Mouse (Mus musculus) forebrain, embryonic 10.5 days (tissue): ENCODE data around the gene Prdm8. TPM values are rescaled to one million over a fixed set of nuclear protein-coding genes. Genes with fewer than 3 reads are reported as not detected.

Experiments
- DNase-seq: peaks from one replicate; pipeline ENCODE4 v3.0.0-alpha.2; 2017; ENCODE audit warnings: low spot score; ENCODE audit errors: extremely low spot score
- H3K27ac ChIP-seq: fragments of 300-500 bp; sonication (generic); 2 replicates; pipeline ENCODE4 v1.5.1; 2016; ENCODE audit warnings: mild to moderate bottlenecking
- H3K27me3 ChIP-seq: fragments of 300-500 bp; sonication (generic); 2 replicates; pipeline ENCODE4 v1.6.1; 2016; ENCODE audit warnings: mild to moderate bottlenecking; ENCODE audit not compliant: poor library complexity, severe bottlenecking
- H3K36me3 ChIP-seq: fragments of 300-500 bp; sonication (generic); replicated peaks from 2 replicates; pipeline ENCODE4 v1.6.1; 2016; ENCODE audit warnings: mild to moderate bottlenecking, moderate library complexity
- H3K4me1 ChIP-seq: fragments of 300-500 bp; sonication (generic); 2 replicates; pipeline ENCODE4 v1.6.1; 2016
- H3K4me3 ChIP-seq: fragments of 300-500 bp; sonication (generic); 2 replicates; pipeline ENCODE4 v1.5.1; 2016; ENCODE audit warnings: mild to moderate bottlenecking, moderate library complexity
- H3K9me3 ChIP-seq: fragments of 300-500 bp; sonication (generic); 2 replicates; pipeline ENCODE4 v1.6.1; 2016; ENCODE audit warnings: mild to moderate bottlenecking, moderate library complexity
- WGBS: fragments of 180-500 bp; shearing (Covaris S2); methylation state at CpG from one replicate; pipeline ENCODE4 v1.1.7; 2016; 5-methylcytosine and 5-hydroxymethylcytosine counted together
- polyA plus RNA-seq: library from polyadenylated mRNA; unstranded; fragments of >200 nt; fragmentation: Nextera tagmentation; extraction: Ambion mirVana; gene quantifications from 2 replicates; pipeline ENCODE4 v1.2.1, GENCODE M21; 2016

Gene Prdm8
- polyA plus RNA-seq, result 0.05 TPM in 2 replicates

DNA sequence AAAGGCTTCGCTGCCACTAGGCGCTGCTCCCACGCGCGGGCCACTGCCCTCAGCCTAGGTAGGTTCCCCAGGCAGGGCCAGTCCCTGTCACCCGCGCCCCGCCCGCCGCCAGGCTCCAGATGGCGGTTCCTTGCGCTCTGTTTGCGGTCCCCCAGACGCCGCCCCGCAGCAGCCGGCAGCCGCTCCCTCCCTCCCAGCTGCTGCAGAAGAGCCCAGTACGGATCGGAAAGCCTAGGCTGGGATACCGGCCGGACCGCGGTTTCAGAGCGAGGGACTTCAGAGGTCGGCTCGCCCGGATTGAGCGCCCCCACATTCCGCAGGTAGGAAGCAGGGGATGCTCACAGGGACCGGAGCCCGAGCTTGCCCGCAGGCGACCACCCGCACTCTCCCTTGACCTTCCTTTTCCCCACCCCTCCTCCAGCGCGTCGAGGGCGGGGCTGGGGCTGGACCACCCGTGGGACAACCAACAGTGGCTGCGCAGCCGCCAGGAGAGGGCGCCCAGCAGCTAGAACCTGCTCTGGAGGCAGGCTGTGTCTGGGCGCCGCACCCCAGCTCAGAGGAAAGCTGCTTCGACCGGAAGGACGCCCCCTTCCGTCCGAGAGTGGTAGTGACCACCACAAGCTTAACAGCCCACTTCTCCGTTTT lies at the start of gene Prdm8:
Gene Prdm8 (plus strand): TSS at position 19 of the 645 bp plus-strand sequence.
- Histone ChIP-seq H3K36me3 (no peaks in the 10 kb centered on the region), H3K4me1 (peaks cover 61% of the 10 kb centered on the region), H3K9me3 (no peaks in the 10 kb centered on the region), H3K27me3 (peaks cover 82% of the 10 kb centered on the region), H3K27ac (peak within 1 kb of the TSS; percentile 63), H3K4me3 (peak within 1 kb of the TSS; percentile 60)
- peak; percentile 89 for DNase-seq
- WGBS, result under 1% methylated on average over 51 of the region's 51 CpGs

DNA sequence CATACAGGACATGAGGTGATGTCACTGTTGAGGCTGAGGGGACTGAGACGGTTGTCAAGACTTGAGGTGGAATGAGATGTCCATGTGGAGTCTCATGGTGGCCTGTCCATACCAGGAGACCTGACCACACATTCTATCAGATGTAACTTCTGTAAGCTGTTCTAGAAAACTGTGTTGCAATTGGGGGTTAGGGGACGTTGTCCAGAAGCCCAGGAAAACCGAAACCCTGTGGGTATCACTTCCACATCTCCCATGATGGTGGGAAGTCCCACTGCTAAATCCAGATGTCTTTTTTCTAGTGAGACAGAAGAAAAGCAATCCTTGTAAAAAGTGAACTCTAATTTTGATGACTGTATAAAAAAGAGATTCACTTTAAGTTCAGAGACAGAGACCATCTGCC lies 39.9 kb upstream of the Prdm8 start:
- H3K4me3 ChIP-seq, result no peak overlapping the region
- no peak overlapping the region for H3K27ac ChIP-seq
- H3K9me3 ChIP-seq, result no peaks in the 10 kb centered on the region
- H3K27me3 ChIP-seq, result no peaks in the 10 kb centered on the region
- no peak for DNase-seq
- H3K4me1 ChIP-seq, result no peaks in the 10 kb centered on the region
- no peaks in the 10 kb centered on the region for H3K36me3 ChIP-seq
- WGBS, result 90% methylated on average over 3 of the region's 3 CpGs

DNA sequence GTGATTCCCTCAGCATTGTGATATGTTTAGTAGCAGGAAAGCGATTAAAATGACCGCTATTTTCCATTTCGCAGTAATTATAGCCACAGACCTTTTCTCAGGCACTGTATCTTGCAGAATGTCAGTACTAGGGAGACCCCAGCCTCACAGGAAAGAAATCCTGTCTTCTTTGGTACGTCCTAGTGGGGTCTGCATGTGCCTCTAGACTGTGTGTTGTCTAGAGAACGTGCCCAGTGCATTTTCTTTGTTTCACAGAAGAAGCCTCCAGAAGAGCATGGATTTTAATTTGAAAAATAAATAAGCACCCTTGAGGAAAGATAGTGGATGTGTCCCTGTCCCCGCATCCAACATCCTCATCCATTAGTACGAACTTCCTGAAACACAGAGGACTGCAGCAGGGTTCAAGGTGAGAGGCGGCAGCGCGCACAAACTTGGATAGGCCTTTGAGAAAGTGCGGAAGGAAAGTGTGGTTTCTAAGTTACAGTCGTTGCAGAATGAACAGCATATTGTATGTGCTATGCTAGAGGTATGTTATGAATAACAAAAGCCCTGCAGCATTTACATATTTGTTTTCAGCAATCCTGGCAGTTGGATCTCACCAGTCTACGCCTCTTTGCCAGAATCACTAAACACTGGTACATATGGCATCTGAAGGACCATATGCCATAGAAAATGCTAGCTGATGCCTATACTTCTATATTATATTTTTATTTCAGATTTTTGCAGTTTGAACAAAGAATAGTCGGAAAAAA lies 28.3 kb upstream of the Prdm8 start:
- H3K27ac ChIP-seq, result no peak overlapping the region
- WGBS, result 85% methylated on average over 14 of the region's 14 CpGs
- DNase-seq, result no peak
- H3K36me3 ChIP-seq, result no peaks in the 10 kb centered on the region
- H3K27me3 ChIP-seq, result no peaks in the 10 kb centered on the region
- H3K9me3 ChIP-seq, result no peaks in the 10 kb centered on the region
- H3K4me1 ChIP-seq, result no peaks in the 10 kb centered on the region
- no peak overlapping the region for H3K4me3 ChIP-seq

DNA sequence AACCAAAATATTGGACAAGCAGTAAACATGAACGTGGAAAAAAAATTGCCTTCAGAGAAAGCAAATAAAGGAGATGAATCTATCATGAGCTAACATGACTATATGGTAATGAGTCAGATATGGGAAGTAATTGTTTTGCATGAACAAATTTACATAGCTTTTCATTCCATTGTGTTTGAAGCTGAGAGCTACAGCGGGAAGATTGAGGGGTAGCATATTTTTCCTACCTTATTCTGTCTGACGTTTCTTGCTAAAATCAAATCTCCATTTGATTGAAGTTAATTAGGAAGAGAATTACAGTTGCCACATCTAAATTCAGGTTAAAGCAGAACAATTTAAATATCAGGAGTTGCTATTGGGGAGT lies 27.7 kb upstream of the Prdm8 start:
- H3K4me3 ChIP-seq, result no peak overlapping the region
- DNase-seq, result no peak
- no peaks in the 10 kb centered on the region for H3K4me1 ChIP-seq
- H3K27ac ChIP-seq, result no peak overlapping the region
- 79% methylated on average over 3 of the region's 3 CpGs for WGBS
- no peaks in the 10 kb centered on the region for H3K36me3 ChIP-seq
- H3K9me3 ChIP-seq, result no peaks in the 10 kb centered on the region
- H3K27me3 ChIP-seq, result no peaks in the 10 kb centered on the region

DNA sequence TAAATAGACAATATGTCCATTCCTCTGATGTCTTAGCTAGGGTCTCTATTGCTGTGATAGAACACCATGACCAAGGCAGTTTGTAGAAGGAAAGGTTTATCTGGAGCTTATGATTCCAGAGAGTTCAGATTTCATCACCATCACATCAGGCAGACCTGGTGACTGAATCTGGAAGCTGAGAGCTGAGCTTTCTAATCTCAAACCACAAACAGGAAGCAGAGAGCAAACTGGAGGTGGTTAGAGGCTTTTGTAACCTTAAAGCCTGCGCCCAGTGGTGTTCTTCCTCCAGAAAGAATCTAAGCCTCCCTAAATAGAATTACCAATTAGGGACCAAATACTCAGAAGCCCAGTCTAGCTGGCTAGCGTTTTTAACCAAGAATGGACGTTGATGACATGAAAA lies 20.1 kb upstream of the Prdm8 start:
- H3K4me1 ChIP-seq, result no peaks in the 10 kb centered on the region
- no peak overlapping the region for H3K4me3 ChIP-seq
- no peaks in the 10 kb centered on the region for H3K9me3 ChIP-seq
- H3K27me3 ChIP-seq, result no peaks in the 10 kb centered on the region
- H3K36me3 ChIP-seq, result no peaks in the 10 kb centered on the region
- H3K27ac ChIP-seq, result no peak overlapping the region
- WGBS, result 61% methylated on average over 3 of the region's 3 CpGs
- DNase-seq, result no peak

DNA sequence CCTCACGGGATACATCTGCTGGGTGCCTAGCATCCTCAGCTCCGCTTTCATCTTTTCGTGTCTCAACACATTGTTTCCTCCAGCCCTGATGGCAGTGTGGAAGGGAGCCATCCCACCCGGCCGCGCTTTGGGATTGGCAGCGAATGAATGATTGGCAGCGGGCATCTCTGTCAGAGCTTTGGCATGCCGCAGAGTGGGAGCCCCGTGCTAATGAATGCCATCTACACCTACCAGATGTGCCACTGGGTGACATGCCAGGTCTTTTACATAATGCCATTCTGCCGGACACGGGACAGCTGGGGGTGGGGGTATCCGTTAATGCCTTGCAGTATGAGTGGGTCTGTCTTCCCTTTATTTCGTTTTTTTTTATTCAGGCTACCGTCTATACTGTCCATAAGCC lies 882 bp upstream of the Prdm8 start:
- H3K4me3 ChIP-seq, result peak overlapping the region; percentile 25
- WGBS, result 2% methylated on average over 15 of the region's 15 CpGs

DNA sequence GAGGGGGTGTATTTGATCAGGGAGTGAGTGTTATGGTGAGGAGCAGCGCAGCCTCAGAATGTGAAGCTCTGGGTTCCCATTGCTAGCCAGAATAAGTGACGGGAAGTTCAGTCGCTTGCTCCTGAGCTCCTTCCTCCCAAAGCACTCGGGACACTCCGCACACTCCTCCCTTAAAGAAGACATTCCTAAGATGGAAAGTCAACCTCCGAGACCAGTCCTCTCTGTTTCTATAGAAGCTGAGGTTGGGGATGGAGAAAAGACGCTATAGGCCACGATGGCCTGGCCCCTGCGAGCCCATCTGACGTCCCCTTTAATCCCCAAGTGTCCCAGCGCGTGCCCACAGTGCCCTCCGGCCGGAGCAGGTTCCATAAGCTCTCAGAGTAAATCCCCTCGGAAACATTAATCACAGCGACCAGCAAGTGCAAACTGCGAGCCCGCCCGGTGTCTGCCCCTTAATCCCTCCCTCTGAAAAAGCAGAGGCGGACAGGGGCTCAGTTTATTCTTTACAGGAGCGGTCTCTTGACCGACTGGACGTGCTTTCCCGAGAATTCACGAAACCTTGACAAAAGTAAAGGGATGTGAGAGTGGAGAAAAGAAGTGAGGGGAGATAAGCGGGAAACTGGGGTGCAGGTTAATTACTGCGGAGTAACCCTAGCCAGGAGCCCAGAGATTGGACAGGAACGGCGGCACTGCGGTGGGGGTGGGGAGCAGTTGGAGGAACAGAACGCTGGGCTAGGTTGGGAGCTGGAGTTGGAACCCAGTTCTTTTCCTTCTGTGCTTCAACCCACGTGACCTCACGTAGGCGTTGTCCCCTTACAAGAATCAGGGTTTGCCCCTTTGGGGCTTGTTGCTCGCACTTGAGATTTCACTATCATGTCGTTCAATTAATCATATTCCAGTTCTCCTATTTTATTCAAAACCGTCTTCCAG lies 1.6 kb downstream of the Prdm8 start:
- no peak overlapping the region for H3K27ac ChIP-seq
- peaks cover 96% of the 10 kb centered on the region for H3K27me3 ChIP-seq
- peak; percentile 56 for DNase-seq
- H3K9me3 ChIP-seq, result no peaks in the 10 kb centered on the region
- WGBS, result under 1% methylated on average over 37 of the region's 37 CpGs
- no peaks in the 10 kb centered on the region for H3K36me3 ChIP-seq
- peak overlapping the region; percentile 60 for H3K4me3 ChIP-seq
- peaks cover 71% of the 10 kb centered on the region for H3K4me1 ChIP-seq

More for the DNA sequence above, 882 bp upstream of the Prdm8 start:
- Histone ChIP-seq H3K9me3 (no peaks in the 10 kb centered on the region), H3K27ac (no peak overlapping the region), H3K36me3 (no peaks in the 10 kb centered on the region), H3K4me1 (peaks cover 53% of the 10 kb centered on the region), H3K27me3 (peaks cover 71% of the 10 kb centered on the region)
- no peak for DNase-seq

DNA sequence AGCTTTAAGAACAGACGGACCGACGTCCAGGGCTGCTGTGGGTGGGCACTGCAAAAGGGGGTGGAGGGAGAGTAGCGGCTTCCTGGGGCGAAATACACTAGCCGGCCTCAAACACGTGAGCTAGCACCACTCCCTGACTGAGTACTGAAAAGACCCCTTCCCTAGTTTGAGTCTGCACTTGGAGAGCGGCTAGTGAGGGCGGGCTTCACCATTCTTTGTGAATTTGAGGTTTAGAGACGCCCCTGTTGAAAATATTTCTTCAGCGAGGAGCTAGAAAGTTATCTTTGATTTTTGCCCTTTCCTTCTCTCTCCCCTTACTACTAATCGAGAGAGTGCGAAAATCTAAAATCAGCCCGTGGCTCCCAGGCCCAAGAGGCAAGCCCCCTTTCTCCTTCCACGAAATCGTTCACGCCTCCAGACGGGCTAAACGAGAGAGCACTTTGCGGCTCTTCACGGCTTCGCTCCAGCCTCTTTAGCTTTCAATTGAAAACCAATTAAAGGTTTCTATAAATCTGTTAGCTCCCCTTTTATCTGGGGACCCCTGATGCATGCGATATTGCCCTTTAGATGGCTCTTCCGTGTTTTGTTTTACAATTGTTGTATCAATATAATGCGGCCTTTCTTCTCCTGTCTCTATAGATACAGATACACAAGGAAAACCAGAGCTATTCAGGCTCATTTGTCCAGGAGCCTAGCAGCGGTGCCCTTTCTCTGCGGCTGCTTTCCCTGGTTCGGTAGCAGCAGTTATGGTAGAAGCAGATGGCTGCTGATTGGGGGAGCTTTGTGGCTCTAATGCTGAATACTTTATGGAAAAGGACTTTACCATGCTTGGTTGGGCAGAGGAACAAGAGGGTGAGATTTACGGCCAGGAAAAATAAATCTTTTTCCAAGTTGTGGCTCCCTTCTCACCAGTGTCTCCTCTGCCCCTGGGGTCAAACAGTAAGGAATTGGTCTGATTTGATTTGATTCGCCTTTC lies 2.7 kb downstream of the Prdm8 start:
- Histone ChIP-seq H3K27ac (no peak overlapping the region), H3K9me3 (no peaks in the 10 kb centered on the region), H3K36me3 (no peaks in the 10 kb centered on the region), H3K4me3 (peak overlapping the region; percentile 60), H3K4me1 (peaks cover 71% of the 10 kb centered on the region), H3K27me3 (peaks cover 100% of the 10 kb centered on the region)
- peak; percentile 55 for DNase-seq
- under 1% methylated on average over 30 of the region's 30 CpGs for WGBS

DNA sequence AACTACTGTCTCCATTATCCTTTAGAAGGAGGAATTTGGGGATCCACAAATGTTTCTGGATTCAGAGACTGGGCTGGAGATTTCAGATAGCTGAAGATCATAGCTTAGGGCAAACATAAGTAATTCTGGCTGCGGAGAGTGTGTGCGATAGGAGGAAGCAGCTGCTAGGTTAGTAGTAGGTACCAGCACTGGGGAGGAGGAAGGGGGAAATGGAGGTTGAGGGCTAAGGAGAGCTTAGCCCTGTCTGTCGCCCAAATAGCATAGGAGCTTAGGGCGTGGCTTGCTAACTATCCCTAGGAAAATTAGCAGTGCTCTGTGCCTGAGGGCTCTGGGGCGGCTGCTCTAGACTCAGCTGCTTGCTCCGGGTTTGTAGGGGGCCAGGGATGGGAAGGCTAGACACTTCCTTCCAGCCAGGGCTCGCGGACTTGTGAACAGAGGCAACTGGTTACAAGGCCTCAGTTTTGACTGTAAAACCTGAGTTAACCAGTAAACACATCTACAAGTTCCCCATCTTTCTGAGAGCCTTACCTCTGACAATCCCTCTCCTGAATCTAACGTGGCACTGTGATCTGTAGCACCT lies 4.7 kb downstream of the Prdm8 start:
- WGBS, result 2% methylated on average over 9 of the region's 9 CpGs
- H3K4me3 ChIP-seq, result no peak overlapping the region
- no peaks in the 10 kb centered on the region for H3K9me3 ChIP-seq
- no peak for DNase-seq
- H3K36me3 ChIP-seq, result no peaks in the 10 kb centered on the region
- no peak overlapping the region for H3K27ac ChIP-seq
- peaks cover 59% of the 10 kb centered on the region for H3K4me1 ChIP-seq
- H3K27me3 ChIP-seq, result peaks cover 100% of the 10 kb centered on the region

DNA sequence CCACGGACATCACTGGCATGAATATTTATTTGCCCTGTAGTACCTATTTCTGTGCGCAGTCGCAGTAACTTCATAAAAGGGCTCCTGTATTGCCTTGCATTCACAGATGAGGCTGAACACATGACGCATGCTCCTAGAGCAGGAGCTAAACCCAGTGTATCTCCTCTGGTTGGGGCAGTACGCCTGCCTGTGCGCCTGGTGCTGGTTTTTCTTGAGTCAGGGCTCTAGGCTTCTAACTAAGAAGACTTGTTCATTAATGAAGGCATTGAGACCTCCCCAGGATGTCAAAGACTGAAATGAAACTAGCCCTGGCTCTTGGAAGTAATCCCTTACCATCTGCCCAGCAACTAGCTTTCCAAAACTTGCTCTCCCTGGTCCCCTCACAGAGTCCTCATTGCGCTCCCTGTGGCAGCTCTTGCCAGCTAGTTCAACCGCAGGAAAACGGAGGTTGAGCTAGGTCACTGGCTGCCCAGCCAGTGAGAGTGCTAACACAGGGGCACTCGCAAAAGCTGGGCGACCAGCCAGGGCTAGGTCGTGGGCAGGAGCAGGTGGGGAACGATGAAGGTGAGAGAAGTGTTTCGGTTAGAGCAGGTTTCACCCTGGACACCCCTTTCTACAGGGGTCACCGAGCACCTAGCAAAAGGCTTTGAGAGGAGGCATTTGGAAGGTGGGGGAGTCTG lies 5.6 kb downstream of the Prdm8 start:
- H3K27ac ChIP-seq, result no peak overlapping the region
- 3% methylated on average over 15 of the region's 15 CpGs for WGBS
- H3K4me1 ChIP-seq, result peaks cover 50% of the 10 kb centered on the region
- no peak for DNase-seq
- peaks cover 100% of the 10 kb centered on the region for H3K27me3 ChIP-seq
- no peak overlapping the region for H3K4me3 ChIP-seq
- H3K9me3 ChIP-seq, result no peaks in the 10 kb centered on the region
- H3K36me3 ChIP-seq, result no peaks in the 10 kb centered on the region

DNA sequence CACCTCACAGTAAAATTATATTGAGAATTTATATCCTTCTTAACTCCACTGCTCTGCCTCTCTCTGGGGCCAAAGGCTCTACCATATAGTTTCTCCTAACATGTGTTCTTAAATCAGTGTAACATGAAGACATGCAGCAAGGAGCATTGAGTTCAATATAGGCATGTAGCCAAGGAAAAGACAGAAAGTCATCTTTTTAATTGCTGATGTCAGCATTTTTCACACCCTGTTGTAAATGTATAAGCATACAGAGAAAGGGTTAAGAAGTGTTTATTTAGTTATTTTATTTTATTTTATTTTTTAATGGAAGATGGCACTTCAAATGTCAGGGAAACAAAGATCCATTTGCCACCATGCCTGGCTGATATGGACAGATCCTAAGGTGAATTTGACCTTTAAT lies 6.7 kb downstream of the Prdm8 start:
- no peak overlapping the region for H3K4me3 ChIP-seq
- no peak overlapping the region for H3K27ac ChIP-seq
- H3K4me1 ChIP-seq, result peaks cover 40% of the 10 kb centered on the region
- peaks cover 100% of the 10 kb centered on the region for H3K27me3 ChIP-seq
- no peaks in the 10 kb centered on the region for H3K36me3 ChIP-seq
- no peaks in the 10 kb centered on the region for H3K9me3 ChIP-seq
- DNase-seq, result no peak
